Mouse (Mus musculus) ovary, postnatal 14 days (tissue): Measurements from ENCODE around the gene Acsm2.
"Not testable (repeated sequence)": the region's sequence is repeated elsewhere in the genome, so short reads cannot be mapped to it uniquely, and the experiment has no call there.

ENCODE experiments used
- DNase-seq: peaks from one replicate; pipeline ENCODE4 v3.0.0; 2022; ENCODE audit warnings: low spot score

The Acsm2 gene

DNA sequence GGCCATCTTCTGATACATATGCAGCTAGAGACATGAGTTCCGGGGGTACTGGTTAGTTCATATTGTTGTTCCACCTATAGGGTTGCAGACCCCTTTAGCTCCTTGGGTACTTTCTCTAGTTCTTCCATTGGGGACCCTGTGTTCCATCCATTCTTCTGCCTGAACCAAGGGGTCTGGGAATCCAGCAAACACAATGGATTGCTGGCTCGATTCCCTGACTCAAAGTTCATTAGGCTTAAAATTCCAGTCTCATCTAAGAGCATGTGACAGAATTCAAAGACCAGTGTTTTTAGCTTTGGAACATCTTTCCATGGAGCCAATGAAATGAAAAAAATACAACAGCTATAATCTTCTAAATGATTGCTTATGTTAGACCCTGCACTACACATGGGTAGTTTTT is 8.3 kb downstream of the Acsm2 start:
- DNase-seq, result not testable (repeated sequence)

GRCm38 (mm10) chr7:119594530-119595107 is 40.5 kb downstream of the Acsm2 start:
- no peak for DNase-seq

DNA sequence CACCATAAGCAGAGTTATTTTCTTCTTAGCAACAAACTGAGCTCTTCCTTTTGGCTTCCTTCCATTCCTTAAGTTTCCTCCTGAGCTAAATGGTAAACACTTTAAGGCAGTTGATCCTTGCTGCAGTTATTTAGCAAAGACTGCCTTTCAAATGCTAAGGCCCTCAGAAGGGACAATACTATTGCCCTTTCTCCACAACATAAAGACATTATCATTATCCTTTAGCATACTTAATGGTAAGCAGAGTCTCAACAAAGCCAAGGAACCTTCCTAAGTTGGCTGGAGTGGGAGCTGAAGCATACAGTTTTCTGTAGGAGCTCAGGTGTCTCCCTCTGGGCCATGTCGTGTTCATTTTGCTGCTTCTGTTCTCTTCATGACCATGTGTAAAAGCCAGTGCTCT is 41.2 kb downstream of the Acsm2 start:
- no peak for DNase-seq

DNA sequence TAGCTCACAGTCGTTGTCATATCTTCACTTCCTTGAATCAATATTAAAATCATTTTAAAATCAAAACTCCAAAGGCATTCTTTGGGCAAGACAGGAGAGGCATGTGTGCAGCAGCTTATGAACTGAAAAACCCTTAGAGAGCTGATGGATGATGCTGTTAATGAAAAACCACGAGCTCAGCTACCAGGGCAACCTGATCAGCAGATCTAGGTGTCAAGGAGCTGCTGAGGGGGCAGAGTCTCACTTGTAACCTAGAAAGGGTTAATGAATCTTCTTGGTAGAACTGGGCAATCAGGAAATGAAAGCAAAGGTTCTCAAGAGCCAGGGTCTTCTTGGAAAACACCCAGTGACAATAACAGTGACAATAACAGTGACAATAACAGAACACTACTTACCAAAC is 42.4 kb downstream of the Acsm2 start:
- no peak for DNase-seq

- DNase-seq, result no peak
These were observed 47.2 kb downstream of the Acsm2 start for GRCm38 (mm10) chr7:119601195-119601953.

- DNase-seq, result no peak
These were observed 47.8 kb downstream of the Acsm2 start for GRCm38 (mm10) chr7:119601954-119602317.

DNA sequence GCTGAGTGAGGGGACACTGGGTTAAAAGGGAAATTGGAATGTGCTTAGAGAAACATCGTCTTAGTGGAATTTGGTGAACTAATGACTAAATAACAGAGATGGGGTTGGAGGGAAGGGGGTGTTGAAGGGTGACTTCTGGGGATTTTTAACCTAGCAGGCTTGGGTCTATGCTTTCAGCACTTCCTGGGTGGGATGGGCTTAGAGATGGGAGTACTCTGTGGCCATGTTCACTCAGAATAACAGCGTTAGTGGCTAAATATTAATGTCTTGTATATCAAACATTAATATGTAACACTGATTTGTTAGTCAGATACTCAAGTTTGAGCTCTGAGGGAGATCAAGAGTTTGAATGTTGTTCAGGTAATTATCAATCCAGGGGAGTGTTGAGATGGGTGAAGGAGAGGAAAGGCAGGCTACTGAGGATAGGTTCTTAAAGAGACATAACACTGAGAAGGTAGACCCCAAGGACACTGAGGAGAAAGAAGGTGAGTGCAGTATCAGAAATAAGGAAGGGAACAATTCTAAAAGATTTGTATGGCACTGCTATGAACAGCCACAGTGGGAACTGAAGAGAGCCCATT is 50.9 kb downstream of the Acsm2 start:
- no peak for DNase-seq

- no peak for DNase-seq
These were observed 52.0 kb downstream of the Acsm2 start for GRCm38 (mm10) chr7:119605926-119606663.

DNA sequence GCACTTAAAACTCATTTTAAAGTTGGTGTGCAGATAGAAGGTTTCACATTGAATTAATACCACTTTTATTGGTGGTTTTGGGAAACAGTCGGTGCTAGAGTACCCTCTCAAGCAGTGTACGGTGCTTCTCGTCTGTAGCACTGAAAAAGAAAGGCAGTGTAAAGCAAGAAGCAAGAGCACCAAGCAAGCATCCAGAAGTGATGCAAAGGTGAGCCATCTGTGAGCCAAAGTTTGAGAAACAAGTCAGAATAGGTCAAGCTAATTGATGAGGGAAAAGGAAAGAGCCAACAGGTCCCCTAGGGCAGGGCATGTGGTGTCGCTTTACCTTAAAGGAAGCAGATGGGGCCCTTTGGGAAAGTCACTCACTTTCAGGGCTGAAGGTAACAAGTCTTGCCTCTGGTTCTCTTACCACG is 52.5 kb downstream of the Acsm2 start, which contains the start of gene Acsm1:
Gene Acsm1 (plus strand): TSS at position 363 of the 413 bp plus-strand sequence.
- DNase-seq, result no peak

- DNase-seq, result no peak
These were observed 53.8 kb downstream of the Acsm2 start for GRCm38 (mm10) chr7:119607796-119608515.

DNA sequence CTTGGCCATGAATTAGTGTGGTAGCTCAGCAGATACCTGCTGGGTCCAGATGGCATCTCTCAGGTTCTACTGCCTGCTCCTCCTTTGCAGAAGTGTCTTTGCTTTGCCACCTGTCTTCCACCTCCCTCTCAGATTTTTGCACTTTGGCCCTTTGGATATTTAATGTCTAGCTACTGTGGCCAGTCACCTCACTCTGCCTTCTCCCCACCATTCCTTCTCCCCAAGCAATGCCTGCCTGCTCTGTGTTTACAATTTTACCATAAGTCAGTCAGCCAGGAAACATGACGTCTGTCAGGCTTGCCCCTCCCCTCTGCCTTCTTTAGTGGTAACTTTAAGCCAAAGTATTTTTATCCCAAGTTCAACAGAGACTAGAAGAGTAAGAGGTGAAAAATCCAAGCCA is 62.4 kb downstream of the Acsm2 start:
- DNase-seq, result no peak

- DNase-seq, result no peak
These were observed 63.5 kb downstream of the Acsm2 start for GRCm38 (mm10) chr7:119617593-119617992.

DNA sequence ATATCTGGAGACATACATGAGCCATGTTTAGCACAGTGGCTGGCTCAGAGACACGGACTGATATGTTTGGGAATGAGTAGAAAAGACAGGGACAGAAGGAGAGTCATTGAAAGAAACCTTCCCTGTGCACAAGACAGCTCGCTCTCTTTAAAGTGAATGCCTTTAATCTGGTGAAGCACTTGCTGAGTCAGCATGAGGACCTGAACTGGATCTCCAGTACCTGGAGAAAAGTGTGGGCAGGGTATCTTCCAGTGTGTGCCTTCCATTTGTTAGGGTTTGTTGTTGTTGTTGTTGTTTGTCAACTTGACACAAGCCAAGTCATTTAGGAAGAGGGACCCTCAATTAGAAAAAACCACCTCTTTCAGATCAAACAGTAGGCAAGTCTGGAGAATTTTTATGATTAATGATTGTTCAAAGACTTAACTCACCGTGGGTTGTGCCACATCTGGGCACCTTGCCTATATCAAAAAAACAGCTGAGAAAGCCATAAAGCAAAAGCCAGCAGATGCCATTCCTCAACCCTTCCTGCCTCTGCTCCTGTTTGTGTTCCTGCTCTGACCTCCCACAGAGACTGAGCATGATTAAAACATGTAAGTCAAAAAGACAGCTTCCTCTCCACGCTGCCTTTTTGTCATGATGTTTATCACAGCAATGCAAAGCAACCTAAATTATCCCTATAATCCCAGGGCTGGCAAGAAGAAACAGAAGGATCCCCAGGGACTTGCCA is 64.2 kb downstream of the Acsm2 start:
- no peak for DNase-seq

GRCm38 (mm10) chr7:119620157-119620556 is 66.0 kb downstream of the Acsm2 start:
- DNase-seq, result no peak

GRCm38 (mm10) chr7:119638773-119639172 is 84.6 kb downstream of the Acsm2 start:
- no peak for DNase-seq

DNA sequence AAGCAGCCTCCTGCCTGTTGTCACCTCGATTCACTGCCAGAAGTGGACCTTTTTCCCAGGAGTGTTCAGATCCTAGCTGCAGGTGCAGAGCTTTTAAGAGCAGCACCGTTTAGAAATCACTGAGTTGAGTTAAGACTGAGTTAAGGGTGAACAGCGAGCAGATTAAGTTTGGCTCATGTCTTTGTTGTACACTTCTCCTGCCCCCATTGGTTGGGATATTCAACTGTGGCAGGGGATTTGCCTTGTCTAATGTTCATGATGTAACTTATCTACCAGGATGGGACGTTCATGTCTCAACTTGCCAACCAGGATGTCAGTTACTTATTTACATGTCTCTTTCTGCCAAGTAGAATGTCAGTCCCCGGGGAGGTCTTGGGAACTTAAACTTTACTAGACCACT is 88.2 kb downstream of the Acsm2 start:
- DNase-seq, result no peak
